Mouse (Mus musculus): ENCODE results near the gene Man1a.

GRCm38 (mm10) chr10:54089923-54090322, 13.5 kb upstream of the Man1a start:
- TF ChIP-seq CTCF (IDR thresholded peaks at IDR 0.05; ENCODE audit: low read depth) (no peak), EP300 (IDR thresholded peaks at IDR 0.05; ENCODE audit: low read depth) (no peak)
